Mouse (Mus musculus) hindlimb bud, embryonic 11.5 days (tissue): ENCODE data around the gene Tmem106a.
"Not testable (repeated sequence)": the region's sequence is repeated elsewhere in the genome, so short reads cannot be mapped to it uniquely, and the experiment has no call there.

Experiments
- DNase-seq: peaks from one replicate; pipeline ENCODE4 v3.0.0-alpha.2; 2012; ENCODE audit warnings: low read depth, low spot score; ENCODE audit errors: extremely low spot score

Gene Tmem106a

DNA sequence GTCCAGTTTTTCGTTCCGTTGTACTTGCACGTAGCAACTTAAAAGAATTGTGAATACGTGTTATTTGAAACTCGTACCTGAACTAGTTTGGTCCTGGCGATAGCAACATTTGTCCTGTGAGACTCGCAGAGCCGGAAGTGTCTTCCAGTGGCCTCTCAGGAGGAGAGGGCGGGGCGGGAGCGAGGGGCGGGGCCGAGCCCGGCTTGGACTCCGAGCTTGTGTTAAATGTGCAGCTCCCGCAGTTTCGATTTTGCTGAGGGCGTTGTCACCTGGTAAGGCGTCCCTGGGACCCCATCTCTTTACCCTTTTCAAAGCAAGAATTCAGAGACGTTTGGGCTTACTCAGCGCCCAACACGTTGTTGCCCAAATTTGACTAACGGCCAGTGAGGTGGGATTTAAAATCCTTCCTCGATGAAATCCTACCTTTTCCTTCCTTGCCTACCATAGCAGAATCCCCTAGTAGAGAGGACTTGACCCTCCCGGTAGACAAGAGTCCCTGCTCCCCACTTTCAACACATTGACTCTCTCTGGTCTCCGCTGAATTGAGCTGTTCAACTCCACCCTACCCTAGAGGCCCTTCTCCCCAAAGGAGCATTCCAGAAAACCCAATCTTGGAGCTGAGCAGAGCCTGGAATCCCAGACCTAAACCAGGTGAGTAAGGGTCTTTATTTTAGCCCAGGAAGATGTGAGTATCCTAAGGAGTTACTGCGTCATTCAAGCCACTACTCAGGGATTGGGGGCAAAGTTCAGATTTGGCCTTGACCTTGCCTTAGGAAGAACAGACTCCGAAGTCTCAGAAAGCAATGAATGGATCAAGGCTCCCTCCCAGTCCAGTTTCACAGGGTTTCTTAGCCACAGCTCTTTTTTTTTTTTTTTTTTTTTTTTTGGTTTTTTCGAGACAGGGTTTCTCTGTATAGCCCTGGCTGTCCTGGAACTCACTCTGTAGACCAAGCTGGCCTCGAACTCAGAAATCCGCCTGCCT lies at the start of gene Tmem106a:
Gene Tmem106a (plus strand): TSS at position 189 of the 982 bp plus-strand sequence.
- DNase-seq, result no peak

DNA sequence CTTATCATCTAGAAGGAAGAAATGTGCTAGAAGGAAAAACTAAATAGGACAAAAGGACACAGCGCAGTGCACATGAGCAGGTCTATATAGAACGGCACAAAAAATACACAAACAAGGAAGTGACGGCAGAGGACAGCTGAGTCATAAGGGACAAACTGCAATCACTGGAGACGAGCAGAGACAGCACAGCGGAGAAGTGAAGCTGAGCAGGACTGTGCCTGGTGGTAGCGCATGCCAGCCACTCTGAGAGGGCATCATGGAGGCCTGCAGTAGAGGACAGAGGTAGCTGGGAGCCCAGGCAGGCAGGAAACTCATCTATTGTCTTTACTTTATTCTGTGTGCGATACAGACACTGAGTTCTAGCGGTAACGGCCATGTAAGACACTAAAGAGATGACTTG lies 38.5 kb upstream of the Tmem106a start:
- no peak for DNase-seq

DNA sequence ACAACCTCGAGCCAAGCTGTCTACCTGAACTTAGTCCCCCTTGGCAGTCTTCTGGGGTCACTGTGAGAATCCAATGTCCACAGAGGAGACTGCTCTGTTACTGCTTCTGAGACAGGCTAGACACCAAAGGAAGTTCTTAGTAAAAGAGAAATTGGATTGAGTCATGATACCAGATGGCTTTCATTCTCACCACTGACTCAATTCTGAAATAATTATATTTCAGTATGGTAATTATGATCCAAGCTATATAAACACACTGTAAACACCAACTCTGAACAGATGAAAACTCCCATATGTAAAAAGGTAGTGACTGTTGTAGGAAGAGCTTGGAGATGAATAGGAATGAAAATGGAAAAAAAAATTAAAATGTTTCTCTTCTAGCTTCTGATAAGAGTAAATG lies 37.9 kb upstream of the Tmem106a start:
- DNase-seq, result no peak

DNA sequence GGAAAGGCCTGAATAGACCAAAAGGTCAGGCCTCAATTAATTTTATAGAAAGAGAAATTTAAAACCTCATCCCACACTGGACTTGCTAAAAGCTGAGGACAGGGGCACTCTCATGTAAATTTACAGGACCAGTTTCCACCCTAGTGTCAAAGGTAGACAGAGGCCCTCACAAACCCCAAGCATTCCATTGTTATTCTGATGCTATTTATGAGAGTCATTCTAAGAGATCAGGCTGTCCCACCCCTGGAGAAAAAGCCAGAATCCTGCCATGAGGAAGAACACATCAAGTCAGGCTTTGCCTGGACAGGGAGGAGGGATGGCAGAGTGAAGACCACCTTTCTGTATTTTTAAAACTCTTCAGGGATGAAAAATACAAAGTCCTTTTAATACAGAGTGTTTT lies 33.5 kb upstream of the Tmem106a start:
- DNase-seq, result no peak

DNA sequence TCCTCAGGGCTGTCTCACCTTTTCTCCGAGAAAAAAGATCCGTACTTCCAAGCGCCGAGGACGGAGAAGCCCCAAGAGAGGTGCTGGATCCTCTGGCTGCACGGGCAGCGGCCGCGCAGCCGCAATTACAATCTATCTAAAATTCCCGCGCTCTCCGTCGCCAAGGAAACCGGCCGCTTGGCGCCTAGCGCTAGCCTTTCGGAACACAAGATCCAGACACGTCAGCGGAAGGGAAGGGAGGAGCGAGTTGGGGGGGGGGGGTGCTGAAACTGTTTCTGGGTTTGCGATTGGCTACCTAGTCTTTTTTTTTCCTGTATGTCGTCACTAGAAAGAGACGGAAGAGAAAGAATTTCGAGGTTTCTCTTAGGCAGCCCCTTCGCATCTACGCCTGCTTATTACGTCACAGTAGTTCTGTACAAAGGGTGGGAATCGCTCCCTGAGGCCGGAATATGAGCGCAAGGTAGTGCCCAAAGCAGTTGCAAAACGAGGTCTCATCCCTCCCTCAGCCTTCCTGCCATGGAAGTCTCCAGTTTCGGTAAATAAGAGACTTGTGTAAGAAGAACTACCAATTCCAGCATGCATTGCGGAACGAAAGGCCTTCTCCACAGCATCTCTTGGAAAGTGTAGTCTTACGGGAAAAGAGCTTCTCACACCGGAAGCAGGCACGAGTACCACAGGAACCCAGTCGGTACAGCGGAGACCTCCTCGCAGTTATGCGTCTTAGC lies 30.1 kb upstream of the Tmem106a start, which contains the start of the genes Brca1 and Nbr1:
Gene Brca1 (minus strand): TSS at position 205 of the 725 bp plus-strand sequence.
Gene Nbr1 (plus strand): TSS at position 399 of the 725 bp plus-strand sequence.
- DNase-seq, result peak; percentile 99

DNA sequence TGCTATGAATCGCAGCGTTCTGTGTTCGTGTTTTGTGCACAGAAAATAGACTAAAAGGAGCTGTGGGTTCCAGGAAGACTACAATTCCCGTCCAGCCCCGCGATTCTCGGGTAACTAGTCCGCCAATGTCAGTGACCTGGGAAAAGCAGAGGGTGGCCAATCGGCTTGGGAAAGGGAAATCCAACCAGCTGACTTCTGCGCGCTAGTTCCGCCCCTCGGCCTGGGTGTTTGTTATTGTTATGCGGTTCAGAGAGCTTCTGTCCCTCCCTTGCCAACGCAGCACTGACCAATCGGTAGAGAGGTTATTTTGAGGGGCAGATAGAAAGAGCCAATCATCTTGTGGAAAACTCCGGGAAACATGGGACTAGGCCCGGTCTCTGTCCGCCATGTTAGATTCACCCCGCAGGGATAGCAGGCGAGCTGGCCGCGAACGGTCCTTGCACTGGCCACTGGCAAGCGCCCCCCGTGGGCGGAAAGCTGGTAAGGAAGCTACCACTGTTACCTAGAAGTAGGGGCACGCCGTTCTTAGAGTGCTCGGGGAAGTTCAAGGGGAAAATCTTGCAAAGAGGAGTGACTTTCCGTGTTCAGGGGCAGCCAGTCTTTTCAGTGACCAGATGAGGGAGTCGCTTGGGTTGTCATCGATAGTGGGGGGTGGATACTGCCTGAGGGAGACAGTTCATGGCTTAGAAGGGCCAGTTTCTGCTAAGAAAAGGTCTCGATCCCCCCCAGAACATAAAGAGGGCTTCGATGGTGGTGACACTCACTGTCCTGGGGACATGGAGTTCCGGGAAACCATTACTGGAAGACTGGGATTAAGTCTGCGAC lies 29.4 kb upstream of the Tmem106a start:
- DNase-seq, result peak; percentile 97

DNA sequence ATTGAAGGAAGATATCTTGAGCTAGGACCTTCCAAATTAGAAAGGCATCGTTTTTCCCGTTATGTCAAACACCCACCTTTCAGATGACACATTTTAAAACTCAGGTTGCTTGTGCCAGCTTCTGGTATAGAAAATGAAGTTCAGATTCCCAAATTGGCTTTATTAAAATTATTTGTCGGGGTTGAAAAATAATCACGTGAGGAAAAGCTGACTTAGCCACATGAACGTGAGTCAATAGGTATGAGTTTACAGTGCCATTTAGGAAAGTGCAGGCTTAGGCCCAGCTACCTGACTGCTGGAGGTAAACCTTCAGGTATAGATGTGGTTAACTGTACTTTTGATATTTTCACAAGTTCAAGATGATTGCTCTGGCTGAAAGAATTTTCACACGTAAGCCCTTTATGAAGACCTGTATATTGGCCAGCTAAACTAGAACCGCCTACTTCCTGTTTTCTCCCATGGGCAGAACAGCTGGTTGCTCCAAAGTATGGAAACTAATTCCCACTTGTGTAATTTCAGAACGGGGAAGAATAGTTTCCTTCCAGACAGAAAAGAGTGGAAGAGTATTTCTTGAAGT lies 28.6 kb upstream of the Tmem106a start:
- no peak for DNase-seq

DNA sequence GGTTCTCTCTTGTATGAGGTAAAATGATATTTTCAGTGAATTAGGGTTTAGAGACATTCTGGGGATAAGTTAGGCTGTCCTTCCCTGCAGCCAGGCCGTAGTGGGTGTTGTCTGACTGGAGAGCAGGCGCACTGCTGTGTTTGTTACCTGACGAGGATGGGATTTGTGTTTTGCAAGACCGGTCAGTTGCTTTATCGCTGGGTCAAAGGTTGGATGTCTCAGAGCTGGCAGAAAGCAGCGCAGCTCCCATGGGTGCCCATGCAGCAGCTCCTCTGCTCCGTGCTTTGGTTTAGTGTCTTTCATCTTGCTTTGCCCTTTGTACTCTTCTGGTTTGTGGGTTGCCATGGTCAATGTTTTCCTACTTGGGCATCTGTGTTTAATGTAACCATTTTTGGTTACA lies 25.5 kb upstream of the Tmem106a start:
- DNase-seq, result no peak

DNA sequence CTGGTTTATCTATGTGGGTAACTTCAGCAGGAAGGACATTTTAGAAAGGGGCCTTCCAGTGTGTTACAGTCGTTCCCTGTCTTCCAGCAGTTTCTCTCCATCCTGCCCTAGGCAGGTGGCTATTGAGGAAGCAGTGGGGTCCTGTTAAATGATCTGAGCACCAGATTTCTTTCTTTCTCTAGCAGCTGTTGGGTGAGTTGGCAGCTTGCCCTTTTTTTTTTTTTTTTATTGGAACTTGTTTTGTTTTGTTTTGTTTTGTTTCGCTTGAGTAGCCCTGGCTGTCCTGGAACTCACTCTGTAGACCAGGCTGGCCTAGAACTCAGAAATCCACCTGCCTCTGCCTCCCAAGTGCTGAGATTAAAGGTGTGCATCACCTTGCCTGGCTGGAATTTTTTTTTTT lies 25.1 kb upstream of the Tmem106a start:
- no peak for DNase-seq

DNA sequence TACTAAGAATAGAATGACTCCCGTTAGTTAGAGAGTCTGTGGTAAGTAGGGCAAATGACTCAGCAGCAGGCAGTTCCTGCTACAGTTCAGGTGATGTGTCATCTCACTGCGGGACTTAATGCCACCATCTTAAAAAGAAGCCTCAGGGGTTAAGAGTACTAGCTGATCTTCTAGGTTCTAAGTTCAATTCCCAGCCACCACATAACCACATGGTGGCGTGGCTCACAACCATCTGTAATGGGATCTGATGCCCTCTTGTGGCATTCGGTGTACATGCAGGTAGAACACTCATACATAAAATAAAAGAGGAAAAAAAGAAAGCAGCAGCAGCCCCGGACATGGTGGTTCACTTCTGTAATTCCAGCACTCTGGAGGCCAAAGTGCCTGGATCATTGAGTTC lies 19.7 kb upstream of the Tmem106a start:
- DNase-seq, result no peak

DNA sequence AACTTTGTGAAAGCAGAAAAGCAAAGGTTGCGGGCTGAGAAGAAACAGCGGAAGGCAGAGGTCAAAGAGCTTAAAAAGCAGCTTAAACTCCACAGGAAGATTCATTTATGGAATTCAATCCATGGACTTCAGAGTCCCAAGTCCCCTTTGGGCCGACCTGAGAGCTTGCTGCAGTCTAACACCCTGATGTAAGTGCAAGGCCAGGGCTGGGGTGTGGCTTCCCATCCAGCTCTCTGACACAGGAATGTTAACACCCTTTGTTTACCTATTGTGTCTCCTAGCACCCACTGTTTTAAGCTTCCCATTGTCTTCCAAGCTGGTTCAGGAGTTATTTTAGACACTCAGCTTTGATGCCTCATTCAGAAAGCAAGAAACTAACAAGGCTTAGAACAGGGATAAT lies 13.6 kb upstream of the Tmem106a start:
- no peak for DNase-seq

DNA sequence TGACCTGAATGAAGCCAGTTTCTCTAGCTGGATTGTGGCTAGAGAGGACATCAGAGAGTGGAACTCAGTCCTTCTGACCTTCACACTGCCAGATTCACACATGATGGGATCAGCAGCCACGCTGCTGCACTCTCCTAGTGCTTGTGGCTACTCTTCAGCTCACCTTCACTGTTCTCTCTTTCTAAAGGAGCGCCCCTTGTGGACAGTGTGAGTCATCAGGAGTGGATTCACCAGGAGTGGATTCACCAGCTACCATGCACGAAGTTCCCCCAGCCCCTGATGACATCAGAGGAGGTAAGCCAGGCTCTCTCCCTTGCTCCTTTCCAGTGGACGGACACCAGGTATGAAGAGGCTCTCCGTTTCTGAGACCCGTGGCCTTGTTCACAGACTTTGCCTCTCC lies 5.9 kb upstream of the Tmem106a start:
- no peak for DNase-seq

DNA sequence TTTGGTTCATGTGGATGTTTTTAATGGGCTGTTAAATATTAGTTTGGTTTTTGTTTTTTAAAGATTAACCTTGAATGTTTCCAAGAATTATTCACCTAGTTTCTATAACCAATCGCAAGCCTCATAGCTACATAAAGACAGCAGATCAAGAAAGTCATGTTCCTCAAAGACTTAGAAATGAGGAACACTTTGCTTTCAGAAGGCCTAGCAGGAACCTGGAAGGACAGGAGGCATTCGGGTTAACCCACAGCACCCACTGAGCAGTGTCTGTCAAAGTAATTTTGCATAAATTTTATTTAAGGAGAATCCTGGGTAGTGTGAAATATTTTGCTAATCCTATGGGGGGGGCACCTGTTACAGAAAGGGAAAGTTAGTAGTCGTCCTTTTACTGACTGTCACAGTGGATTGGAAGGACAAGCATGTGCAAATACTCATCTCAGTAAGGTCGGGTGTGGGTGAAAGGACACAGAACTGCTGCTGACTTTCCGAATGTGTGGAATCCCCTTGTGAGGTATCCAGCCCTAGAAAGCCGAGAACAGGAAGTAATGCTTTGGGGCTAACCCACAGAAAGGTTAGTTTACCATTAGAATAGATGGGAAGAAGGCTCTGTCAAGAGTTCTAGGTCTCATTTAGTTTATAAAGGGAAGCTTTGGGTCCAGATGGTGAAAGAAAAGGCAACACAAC lies 819 bp upstream of the Tmem106a start:
- no peak for DNase-seq

DNA sequence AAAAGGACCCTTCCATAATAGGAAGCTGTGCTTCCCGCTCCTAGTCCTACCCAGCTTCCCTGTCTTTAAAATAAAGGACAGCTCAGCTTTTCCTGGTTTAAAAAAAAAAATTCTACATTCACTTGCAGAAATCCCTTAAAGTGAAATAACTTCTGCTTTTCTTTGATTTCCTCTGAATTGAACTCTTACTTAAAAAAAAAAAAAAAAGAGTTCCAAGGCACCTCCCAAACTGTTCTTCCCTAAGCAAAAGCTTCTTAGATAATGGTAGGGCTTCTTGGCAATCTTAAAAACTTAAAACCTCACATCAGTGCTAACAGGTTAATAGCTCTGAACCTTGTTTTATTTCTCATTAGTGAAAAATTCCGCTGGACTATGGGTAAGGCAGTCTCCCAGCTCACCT lies 1.2 kb downstream of the Tmem106a start:
- no peak for DNase-seq

DNA sequence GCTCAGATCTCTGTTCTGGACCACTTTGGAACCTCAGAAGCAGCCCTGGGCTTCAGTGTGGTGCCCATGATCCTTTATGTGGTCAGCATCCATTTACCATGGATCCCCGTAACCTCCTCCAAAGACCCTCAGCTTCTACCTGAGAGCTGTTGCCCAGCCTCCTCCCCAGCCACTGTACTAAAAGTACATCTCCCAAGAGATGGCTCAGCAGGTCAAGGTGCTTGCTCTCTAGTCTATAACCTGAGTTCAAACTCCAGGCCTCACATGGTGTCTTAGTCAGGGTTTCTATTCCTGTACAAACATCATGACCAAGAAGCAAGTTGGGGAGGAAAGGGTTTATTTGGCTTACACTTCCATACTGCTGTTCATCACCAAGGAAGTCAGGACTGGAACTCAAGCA lies 3.0 kb downstream of the Tmem106a start:
- not testable (repeated sequence) for DNase-seq

DNA sequence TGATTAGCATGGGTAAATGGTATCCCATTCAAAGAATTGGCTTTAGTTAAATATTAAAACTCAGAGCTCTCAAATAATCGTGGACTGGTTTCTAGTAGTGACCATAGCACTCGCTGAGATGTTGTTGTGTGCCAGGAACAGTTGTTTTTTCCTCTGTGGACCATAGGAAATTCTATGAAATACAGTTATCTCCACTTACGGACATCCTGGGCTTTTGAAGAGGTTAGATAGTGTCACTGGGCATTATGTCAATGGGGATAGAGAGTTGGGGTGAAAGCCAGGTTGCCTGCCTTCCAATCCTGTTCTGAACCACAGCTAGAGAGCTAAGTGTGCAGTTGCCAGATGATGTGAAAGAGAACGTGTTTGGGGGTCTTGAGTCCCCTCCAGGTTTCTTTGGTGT lies 3.8 kb downstream of the Tmem106a start:
- no peak for DNase-seq

DNA sequence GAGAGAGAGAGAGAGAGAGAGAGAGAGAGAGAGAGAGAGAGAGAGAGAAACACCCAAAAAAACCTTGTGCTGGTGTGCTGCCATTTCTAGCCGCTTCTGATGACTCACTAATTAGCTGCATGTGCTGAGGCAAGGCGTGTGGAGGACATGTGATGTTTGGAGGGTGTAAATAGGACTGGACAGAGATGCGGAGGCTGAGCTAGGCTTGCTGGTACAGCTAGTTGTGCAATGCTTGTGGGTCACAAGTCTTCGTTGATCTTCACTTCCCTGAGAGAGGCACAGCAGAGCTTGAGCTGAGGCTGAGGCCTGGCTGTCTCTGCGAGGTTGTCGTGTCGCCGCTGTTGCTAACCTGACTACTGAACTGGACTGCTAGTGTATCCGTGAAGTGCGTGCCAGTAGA lies 5.6 kb downstream of the Tmem106a start:
- DNase-seq, result no peak

DNA sequence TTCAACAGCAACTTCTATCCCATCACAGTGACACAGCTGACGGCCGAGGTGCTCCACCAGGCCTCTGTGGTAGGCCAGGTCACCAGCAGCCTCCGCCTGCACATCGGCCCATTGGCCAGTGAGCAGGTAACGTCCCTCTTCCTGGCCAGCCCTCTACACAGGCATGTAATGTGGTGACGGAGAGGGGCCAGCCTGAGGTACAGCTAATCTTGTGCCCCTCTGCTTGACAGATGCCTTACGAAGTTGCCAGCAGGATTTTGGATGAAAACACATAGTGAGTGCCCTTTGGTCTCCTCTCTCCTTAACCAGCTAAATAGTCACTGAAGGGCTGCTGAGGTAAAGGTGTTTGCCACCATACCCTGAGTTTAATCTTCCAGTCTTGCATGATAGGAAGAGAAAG lies 6.8 kb downstream of the Tmem106a start:
- DNase-seq, result no peak

DNA sequence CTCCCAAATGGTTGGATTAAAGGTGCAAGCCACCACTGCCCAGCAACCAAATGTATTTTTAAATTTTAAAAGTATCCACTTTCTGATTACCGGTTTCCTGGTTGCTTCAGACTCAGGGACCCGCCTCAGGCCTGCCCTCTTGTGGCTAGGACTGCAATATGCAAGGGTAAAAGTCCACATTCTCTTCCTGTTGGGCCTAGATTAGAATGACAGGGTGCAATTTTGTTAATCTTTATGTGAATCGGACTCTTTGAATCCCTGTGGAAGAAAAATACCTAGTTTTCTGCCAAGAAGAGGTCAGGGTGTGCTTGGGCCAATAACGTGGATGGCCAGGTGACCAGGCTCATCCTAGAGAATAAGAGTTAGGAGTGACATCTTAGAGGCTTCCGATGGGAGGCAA lies 7.4 kb downstream of the Tmem106a start:
- peak; percentile 20 for DNase-seq

DNA sequence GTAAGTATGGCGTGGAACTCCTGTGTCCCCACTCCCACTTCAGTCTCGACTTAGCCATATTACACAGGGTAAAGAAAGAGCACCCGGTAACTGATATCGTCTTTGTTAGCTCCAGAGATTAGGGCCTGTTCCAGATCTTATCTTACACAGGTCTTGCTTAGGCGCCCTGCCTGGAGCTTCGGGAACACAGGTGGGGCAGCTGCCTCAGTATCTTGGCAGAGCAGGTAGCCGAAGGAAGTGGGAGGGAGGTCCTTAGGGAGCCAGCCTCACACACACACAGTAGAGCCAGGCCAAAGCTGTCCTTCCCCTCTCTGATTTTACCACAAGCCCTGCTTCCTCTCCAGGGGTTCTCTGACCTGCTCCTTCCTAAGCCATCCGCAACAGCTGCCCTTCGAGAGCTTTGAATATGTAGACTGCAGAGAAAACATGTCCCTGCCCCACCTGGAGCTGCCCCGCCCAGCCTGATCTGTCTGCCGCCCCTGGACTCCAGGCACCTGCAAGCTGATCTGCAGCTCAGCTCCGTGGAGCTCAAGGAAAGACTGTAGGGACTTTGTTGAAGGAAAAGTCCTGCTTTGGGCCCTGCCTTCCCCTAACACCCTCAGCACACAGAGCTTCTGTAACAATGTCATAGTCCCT lies 8.1 kb downstream of the Tmem106a start:
- no peak for DNase-seq
